Mouse (Mus musculus): ENCODE results near the gene Trim7.
"Not testable (repeated sequence)": the region's sequence is repeated elsewhere in the genome, so short reads cannot be mapped to it uniquely, and the experiment has no call there.

Trim7 gene

DNA sequence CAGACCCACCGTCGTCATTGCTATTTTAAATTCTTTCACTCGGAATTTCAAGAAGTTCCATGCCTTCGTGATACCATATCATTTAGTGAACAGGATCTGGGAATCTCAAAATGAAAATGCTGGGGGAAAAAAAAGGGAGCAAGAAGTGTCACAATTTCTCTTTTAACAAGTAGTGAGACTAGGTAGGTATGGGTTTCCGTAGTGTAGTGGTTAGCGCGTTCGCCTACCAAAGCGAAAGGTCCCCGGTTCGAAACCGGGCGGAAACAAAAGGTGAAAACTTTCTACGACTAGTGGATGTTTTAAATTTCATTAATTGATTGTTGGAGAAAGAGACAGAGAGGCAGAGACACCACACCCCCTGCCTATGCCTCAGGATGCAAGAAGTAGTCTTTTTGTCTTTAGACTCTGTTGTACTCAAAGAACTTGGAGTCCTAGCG, 2.4 kb upstream of the Trim7 start:
- DNase-seq (ENCODE audit: low spot score in 2 of 2) = peak; percentile 37 to 56

DNA sequence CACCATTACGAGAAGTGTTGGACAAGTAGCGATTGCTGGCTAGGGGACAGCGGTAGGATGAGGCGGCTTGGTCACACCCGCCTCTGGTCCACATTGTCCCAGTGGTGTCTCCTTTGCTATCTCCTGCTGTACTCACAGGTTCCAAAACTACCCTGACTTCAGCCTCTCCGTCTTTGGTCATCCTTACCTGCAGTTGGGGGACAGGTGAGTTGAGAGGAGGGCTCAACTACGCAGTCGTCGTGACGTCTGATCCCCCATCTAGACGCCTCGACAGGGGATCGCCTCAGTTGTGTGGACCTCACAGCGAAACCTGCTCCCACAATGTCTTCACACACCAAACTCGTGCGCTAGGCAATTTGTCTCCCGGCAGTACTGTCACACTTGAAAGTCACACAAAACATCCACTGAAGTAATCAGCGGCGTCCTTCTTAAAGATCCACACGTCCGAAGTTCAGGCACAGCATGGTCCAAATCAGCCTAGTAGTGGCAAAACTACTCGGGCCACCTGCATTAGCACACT, 1.6 kb upstream of the Trim7 start:
- no peak for DNase-seq (ENCODE audit: low spot score in 2 of 2)

DNA sequence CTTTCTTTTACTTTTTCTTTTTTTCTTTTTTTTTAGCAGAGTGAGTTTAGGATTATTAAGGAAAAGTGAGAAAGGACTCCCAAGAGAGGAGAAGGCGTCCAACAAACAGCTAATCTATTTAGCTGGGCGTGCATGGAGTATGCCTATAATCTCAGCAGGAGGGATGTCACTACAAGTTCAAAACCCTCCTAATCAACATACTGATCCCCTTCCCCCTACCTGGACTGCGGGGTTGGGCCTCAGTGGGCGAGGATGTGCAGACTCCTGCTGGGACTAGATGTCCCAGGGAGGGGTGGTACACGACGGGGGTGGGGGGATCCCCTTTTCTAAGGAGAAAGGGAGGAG, 784 bp downstream of the Trim7 start:
- no peak for DNase-seq (ENCODE audit: low spot score in 2 of 2)

DNA sequence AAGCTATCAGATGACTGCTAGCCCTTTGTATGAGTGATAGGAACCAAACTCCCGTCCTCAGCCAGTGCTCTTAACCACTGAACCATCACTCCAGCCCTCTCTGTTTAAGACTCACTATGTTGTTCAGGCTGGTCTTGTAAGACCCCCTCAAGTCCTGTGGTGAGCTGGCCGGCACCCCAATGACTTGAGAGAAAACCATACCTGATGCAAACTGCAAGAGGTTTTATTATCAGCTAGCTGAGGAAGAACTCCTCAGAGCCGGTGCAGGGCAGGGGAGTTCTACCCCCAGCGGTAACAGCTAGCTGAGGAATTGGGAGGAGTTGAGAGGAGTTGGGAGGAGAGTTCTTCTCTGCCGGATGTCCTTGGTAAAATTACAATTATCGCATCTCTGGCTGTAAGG, 2.0 kb downstream of the Trim7 start:
- DNase-seq (ENCODE audit: low spot score in 2 of 2) = no peak

DNA sequence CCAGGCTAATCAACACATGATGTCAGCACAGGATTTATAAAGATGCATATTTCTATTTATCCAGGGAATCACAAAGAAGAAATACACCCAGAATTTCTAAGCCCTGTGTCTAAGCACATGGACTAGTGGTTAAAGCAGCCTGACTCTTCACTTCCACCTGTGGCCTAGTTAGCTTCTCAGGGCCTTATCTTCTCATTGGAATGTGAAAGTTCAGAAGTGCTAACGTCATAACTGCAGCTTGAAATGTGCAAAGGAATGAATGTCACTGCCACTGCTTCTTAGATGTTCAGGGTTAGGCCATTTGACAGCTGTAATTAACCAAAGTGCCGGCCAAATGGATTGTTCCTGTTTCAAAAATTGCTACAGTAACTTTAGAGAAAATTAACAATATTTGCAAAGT, 4.3 kb downstream of the Trim7 start:
- no peak for DNase-seq (ENCODE audit: low spot score in 2 of 2)

DNA sequence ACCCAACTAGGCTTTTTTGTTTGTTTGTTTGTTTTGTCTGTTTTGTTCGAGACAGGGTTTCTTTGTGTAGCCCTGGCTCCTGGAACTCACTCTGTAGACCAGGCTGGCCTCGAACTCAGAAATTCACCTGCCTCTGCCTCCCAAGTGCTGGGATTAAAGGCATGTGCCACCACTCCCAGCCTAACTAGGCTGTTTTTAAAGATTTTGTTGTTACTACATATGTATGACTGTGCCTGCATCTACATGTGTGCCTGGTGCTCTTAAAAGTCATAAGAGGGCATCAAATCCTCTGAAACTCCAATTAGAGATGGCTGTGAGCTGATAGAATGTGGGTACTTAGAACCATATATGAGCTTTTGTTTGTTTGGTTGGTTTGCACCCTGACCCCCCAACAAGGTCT, 5.3 kb downstream of the Trim7 start:
- no peak for DNase-seq (ENCODE audit: low spot score in 2 of 2)

DNA sequence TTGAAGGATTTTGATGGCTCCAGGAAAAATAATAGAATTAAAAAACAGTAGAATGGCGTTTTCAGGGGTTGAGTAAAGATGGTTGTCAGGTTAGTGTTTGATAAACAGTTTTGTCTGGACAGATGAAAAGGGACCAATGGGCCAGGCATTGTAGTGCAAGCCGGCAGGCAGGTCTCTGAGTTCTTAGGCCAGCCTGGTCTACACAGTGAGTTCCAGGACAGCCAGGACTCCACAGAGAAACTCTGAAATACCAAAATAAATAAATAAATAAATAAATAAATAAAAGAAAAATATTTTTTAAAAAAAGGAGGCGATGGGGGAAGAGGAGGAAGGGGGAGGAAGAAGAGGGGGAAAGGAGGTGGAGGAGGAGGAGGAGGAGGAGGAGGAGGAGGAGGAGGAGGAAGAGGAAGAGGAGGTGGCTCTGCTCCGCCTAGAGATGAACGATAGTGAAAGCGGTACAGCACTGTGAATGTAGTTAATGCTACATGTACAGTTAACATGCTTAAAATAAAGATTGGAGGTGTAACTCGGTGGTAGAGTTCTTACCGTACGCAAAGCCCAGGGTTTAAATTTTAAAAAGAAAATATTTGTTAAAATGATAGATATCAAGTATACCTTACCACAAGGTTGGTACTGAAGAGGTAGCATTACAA, 7.3 kb downstream of the Trim7 start:
- DNase-seq (ENCODE audit: low spot score in 2 of 2) = no peak

DNA sequence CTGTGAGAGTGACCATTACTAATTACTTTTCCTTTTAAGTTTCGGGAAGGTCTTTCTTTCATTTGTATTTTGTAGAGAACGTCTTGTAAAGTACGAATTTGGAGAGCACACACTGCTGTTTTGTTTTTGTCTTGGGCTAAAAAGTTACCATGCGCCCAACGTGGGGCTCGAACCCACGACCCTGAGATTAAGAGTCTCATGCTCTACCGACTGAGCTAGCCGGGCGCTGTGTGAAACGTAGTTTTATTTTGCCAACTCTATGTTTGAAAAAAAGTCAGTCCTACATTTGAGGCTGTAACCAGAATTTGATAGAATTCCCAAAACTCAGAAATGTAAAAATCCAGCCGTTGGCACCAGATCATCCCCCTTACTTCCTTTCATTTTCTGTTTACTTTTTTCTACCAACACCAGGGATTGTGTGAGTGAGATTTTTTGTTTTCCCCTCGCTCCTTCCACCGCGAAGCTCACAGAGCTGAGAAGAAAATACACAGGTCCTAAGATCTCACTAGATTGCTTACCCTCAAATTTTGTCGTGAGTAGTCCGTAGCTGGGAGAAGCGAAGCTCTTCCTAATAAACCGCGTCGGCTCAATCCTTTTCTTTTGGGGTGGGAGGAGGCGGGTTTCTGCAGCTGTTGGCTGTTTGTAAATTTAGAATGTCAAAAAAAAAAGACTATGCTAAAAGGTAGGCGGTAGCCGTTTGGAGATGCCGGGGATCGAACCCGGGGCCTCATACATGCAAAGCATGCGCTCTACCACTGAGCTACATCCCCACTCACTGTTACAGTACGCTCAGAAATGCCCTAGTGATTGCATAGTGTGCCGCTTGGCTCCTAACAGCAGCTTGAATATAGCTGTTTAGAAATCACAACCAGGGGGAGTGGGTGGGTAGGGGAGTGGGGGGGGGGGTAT, 8.0 kb downstream of the Trim7 start:
- peak; percentile 93 to 95 for DNase-seq (ENCODE audit: low spot score in 2 of 2)

DNA sequence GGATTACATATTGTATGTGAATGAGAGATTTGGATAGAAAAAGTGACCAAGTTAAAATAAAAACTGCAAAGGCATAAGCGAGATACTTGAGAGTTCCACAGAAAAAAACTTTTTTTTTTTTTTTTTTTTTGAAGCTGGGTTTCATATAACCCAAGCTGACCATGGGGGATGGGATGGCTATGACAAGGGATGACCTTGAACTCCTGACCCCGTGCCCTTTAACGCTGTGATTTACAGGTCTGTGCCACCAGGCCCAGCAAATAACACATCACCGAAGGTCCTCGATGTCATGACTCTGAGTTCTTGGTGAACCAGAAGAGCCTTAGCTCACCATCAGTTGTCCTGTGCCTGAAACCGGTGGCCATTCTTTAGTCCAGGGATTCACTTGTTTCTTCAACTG, 10.0 kb downstream of the Trim7 start:
- no peak for DNase-seq (ENCODE audit: low spot score in 2 of 2)

DNA sequence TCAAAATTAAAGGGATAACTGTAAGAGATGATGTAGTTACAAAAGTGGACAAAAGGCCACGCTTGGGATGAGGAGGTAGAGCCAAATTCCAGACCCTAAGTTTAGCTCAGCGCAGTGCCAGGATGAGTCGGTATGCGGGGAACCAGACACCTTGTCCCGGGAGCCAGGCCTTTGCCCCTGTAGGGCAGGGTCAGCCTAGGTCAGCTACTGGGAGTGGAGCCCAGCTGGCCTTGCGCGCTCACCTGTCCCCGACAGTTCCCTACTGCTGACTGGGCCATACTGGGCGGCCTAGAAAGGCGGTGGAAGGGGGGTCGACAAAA, 11.0 kb downstream of the Trim7 start:
- DNase-seq (ENCODE audit: low spot score in 2 of 2) = no peak

DNA sequence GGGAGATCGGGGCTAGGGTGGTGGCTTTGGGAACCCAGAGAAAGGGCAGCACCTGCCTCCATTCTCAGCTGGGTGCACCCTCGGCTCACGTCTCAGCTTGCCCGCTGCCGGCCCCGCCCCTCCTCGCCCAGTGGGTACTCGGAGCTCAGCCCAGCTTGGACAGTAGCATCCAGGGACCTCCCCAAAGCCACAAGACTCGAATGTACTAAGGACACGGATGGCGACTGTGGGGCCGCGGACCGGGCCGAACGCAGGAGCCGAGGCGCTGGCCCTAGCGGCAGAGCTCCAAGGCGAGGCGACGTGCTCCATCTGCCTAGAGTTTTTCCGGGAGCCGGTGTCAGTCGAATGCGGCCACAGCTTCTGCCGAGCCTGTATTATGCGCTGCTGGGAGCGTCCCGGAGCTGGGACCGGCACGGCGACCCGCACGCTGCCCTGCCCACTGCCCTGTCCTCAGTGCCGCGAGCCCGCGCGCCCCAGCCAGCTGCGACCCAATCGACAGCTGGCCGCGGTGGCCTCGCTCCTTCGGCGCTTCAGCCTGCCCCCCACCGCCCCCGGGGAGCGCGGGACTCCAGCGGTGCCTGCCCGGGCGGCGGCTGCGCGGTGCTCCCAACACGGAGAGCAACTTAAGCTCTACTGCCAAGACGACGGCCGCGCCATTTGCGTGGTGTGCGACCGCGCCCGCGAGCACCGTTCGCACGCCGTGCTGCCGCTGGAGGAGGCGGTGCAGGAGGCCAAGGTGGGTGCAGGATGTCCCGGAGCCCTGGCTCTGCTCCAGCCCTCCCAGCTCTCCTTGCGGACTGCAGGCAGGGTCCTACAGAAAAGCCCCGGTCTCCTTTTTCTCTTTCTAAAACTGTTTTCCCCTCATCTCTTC, 11.6 kb downstream of the Trim7 start:
- peak; percentile 19 to 20 for DNase-seq (ENCODE audit: low spot score in 2 of 2)

DNA sequence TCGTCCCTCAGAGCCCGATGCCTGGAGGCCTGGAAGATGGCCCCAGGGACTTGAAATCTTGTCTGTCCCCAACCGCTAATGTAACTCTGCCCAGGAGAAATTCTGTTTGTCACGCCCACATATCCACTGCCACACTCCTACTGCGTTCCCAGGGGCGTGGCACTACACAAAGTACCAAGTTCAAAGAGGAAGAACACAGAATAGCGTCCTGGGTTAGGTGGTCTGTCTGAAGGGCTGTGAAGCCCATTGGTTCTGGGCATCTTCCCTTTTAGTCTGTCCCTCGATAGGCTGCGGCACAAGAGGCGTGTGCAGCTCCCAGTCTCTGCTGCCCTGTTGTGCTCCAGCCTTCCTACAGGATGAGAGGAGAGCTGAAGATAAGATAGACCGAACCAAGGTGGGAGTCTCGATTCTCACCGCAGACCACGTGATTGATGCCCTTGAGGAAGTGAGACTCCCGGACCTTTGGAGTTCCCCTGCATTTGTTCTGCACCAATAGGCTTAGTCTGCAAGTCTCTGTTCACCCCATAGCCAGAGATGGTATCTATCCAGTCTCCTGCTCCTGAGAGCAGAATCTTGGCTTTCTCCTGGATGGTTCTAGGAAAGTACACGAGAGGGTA, 12.3 kb downstream of the Trim7 start:
- no peak for DNase-seq (ENCODE audit: low spot score in 2 of 2)

DNA sequence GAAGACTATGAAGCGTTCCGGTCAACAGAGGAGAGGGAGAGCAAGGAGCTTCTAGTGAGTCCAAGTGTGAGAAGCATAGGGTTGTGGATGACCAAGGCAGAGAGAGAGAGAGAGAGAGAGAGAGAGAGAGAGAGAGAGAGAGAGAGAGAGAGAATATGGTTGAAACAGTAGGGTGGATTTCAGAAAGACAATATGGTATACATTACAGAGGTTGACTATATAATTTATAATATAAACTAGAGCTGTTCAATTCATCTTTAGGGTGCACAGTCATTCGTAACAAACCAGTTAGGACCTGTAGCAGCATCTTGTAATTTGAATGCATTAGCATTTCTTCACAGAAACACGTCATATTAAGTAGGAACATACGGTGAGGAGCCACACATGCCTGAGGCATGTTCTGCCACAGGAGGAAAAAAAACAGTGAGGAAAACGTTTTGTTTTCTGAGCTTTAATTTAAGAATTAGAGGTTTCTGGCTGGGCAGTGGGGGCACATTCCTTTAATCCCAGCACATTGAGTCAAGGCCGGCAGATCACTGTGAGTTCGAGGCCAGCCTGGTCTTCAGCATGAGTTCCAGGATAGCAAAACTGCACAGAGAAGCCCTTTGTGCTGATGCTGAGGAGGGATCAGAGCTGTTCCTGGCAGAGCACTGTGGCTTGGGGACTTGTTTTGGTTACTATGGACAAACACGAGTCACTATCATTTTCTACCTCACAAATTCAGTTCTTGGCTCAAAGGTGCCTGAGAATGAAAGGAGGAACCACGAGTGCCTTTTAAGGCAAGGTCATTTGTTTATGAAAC, 13.1 kb downstream of the Trim7 start:
- DNase-seq (ENCODE audit: low spot score in 2 of 2) = no peak

DNA sequence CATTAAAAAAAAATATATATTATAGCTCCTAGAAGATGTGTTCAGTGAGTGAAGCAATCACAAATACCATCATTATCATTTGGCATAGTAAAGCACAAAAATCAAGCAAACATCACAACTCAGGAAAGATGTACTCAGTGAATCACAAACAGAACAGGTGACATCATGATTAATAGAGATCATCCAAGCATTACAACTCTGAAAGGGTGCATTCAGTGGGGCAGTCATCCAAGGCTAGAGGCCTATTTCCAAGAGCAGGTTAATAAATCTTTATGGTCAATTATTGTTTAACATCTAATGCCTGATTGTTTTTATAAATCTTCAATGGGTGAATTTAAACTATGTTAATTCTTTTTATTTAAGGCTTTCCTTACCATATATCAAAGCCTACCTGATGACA, 14.9 kb downstream of the Trim7 start:
- DNase-seq (ENCODE audit: low spot score in 2 of 2) = no peak

DNA sequence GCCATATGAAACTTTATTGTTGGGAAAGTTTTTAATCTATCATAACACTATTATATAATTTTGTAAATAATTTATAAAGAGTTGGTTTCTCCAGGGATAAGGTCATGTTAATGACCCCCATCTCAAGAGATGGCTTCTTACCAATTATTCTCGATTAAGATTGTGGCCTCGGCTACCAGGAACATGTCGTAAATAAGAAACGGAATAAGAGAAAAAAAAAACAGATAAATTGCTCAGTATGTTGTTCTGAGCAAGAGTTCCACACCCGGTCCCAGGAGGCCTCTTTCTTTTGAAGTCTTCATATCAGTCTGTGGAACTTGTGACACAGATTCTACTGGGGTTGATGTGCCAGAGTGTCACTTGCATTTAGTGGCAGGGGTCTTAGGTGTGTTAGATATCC, 15.3 kb downstream of the Trim7 start:
- no peak for DNase-seq (ENCODE audit: low spot score in 2 of 2)

DNA sequence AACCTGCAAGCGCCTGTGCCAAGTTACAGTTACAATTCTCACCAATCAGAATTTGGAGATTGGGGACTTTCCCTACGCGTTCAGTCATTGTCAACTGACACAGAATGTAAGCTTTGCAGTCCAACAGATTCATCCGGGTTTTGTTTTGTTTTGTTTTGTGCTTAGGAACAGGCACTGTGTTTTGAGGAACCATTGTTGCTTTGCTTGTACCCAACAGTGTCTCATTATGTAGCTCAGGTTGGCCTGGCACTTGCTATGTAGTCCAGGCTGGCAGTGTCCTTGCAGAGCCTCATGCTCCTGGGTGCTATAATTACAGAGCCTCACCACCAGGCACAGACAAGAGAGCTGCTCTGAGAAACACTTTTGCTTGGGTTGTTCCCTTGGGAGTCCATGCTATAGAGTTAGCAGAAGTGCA, 16.4 kb downstream of the Trim7 start:
- DNase-seq (ENCODE audit: low spot score in 2 of 2) = no peak

DNA sequence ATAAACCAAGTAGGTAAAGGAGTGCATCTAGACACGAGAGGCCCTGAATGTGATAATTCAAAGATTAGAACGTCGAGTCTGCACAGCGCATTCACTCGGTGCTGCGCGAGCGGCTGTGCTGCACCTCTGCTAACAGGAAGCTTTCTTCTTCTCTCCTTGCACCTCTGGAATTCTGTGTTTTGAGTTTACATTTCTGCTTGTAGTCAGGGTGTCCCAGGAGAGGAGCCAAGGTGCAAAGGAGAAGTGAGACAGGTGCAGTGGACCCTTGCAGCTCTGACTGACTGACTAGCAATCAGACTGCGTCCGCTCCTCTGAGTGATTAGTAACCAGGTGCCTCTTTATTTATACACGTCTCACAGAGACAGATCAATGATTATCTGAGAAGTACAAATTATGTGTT, 17.3 kb downstream of the Trim7 start:
- DNase-seq (ENCODE audit: low spot score in 2 of 2) = no peak

DNA sequence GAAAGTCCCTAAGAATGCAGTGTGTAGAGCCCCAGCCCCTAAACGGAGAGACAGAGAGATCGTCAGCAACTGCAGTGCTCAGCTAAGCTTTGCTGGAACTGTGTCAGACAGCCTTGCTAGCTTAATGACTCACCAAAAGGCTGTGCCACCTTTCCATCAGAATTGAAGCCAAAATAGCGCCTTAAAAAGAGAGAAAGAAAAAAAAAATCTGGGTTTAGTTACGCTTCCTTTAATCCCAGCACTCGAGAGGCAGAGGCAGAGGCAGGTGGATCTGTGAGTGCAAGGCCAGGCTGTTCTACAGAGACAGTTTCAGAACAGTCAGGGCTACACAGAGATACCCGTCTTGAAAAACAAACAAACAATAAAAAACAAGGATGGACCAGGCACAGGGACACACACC, 18.4 kb downstream of the Trim7 start:
- DNase-seq (ENCODE audit: low spot score in 2 of 2) = no peak

DNA sequence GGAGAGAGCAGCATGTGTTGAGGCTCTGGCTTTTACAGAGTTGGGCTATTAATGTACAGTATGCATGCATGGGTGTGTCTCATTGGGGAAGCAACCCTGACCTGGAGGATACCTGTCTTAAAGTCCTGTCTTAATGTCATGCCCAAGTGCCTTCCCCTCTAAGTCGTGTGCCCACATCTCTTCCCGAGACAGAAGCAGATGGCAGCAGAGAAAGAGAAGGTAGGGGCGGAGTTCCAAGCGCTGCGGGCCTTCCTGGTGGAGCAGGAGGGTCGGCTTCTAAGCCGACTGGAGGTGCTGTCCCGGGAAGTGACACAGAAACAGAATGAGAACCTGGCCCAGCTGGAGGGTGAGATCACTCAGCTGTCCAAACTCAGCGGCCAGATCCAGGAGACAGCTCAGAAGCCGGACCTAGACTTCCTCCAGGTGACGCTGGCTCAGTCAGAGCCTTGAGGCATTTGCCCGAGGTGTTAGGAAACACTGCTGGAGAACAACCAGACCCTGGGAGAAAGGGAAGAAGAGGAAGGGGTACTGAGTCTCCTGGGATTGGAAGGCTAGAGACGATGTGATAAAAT, 19.4 kb downstream of the Trim7 start:
- no peak for DNase-seq (ENCODE audit: low spot score in 2 of 2)

DNA sequence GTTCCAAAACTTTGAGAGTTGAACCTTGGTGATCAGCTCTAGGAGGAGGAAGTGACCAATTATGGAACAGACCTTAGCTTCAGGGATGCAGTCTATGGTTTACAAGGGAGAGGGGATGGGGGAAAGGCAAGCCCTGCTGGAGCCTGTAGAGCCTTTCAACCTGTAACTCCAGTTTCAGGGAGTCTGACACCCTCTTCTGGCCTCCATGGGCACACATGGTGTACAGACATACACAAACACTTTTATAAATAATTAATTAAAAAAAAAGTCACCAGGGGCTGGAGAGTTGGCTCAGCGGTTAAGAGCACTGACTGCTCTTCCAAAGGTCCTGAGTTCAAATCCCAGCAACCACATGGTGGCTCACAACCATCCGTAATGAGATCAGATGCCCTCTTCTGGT, 20.4 kb downstream of the Trim7 start:
- DNase-seq (ENCODE audit: low spot score in 2 of 2) = not testable (repeated sequence)

DNA sequence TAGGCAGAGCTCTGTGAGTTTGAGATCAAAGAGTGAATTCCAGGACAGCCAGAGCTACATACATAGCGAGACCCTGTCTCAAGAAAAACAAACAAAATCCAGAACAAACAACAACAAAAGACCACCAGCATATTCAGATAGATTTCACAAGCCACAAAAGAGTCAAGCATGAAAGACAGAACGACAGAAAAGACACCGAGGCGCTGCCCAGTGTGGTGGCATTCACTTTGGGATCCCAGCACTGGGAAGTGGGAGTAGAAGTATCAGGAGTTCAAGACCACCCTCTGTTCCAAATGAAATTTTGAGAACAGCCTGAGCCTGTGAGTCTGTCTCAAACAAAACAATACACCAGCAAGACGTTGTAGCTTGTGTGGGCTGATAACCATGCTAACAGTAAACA, 20.9 kb downstream of the Trim7 start:
- no peak for DNase-seq (ENCODE audit: low spot score in 2 of 2)

Measured in frontal cortex, postnatal 25 days (tissue).